Mouse (Mus musculus) myocyte (in vitro differentiated cells): ENCODE results near the gene Parp3.

ENCODE experiments used
- POLR2A ChIP-seq: IDR thresholded peaks from one replicate; pipeline ENCODE4 v1.6.1; 2011; ENCODE audit warnings: low read depth, mild to moderate bottlenecking, control low read depth, moderate library complexity; ENCODE audit not compliant: insufficient read length
- REST ChIP-seq: IDR thresholded peaks from one replicate; pipeline ENCODE4 v1.6.1; 2011; ENCODE audit warnings: mild to moderate bottlenecking, control low read depth, moderate library complexity; ENCODE audit not compliant: insufficient read depth, insufficient read length
- SRF ChIP-seq: IDR thresholded peaks from one replicate; pipeline ENCODE4 v1.6.1; 2011; ENCODE audit warnings: low read depth; ENCODE audit not compliant: control insufficient read depth, insufficient read length

DNA sequence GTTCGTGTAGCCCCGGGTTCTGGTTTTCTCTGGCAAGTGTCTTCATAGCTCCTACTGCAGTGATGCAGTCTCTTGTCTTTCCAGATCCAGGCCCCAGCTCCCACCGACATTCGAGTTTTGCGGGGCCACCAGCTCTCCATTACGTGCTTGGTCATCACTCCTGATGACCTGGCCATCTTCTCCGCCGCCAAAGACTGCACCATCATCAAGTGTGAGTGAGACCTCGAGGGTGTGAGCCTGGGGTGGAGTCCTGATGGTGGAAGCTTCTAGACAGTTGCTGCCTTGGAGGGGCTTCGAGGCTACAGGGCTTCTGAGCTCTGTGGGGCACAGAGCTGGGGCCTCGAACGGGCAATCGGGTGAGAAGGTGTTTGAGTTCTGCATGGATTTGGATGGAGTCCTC lies 4.9 kb upstream of the Parp3 start:
- no peak for TF ChIP-seq POLR2A
- TF ChIP-seq REST: no peak
- TF ChIP-seq SRF: no peak
